In genomic region chr13:60573541-60573940, GRCm38 (mm10) we compare ENCODE assay signal across 18 mouse cellular contexts. TPM values are rescaled to one million over a fixed set of nuclear protein-coding genes. Genes with fewer than 3 reads are reported as not detected.
DNase-seq lines count a peak whose midpoint lies in the region; ATAC-seq and TF ChIP-seq lines count a peak whose summit lies in the region.
"Had no signal": no experiment of that assay in that cellular context is flagged by ENCODE, and none has a peak within 500 bp of the region (broad histone marks: within the 10 kb centered on the region; RNA-seq: fewer than 3 reads in every experiment).

No protein-coding gene starts in this region.

- no peaks in the 10 kb centered on the region for H3K27me3 ChIP-seq in lung, postnatal 0 days (replicated peaks; ENCODE audit: insufficient read depth, low read length)
- H3K27me3 ChIP-seq: embryonic facial prominence, embryonic 13.5 days; forebrain, embryonic 12.5 days; heart, embryonic 12.5 days had no signal

- H3K27ac ChIP-seq in lung, postnatal 0 days (ENCODE audit: low read length): 0 out of 2 replicates have a peak overlapping the region, but pooled peaks have one; percentile 20
- H3K27ac ChIP-seq: embryonic facial prominence, embryonic 13.5 days; forebrain, embryonic 12.5 days; heart, adult 2 months; hindbrain, embryonic 10.5 days had no signal

- no peaks in the 10 kb centered on the region for H3K36me3 ChIP-seq in lung, postnatal 0 days (ENCODE audit: insufficient read depth, low read length)
- H3K36me3 ChIP-seq: embryonic facial prominence, embryonic 13.5 days; forebrain, embryonic 12.5 days; heart, embryonic 12.5 days; hindbrain, embryonic 10.5 days had no signal

- H3K4me1 ChIP-seq in lung, postnatal 0 days (ENCODE audit: insufficient read depth, low read depth, low read length): no peaks in the 10 kb centered on the region
- H3K4me1 ChIP-seq in lung, adult 2 months (ENCODE audit: control insufficient read depth, insufficient read depth, low read length): peaks cover 3% of the 10 kb centered on the region
- H3K4me1 ChIP-seq: forebrain, embryonic 12.5 days; heart, embryonic 12.5 days; hindbrain, embryonic 10.5 days had no signal

- H3K9ac ChIP-seq in lung, postnatal 0 days (replicated peaks; ENCODE audit: low read depth): no peak overlapping the region
- H3K9ac ChIP-seq: embryonic facial prominence, embryonic 13.5 days; forebrain, embryonic 12.5 days; heart, embryonic 12.5 days had no signal

- no peak for ATAC-seq in lung, postnatal 0 days
- ATAC-seq: forebrain, embryonic 16.5 days had no signal

- WGBS in lung, postnatal 0 days: 58% methylated on average over 3 of the region's 3 CpGs
- 51% methylated on average over 3 of the region's 3 CpGs for WGBS in lung, adult 2 months

- no peak for TF ChIP-seq EP300 in lung, postnatal 0 days (IDR thresholded peaks at IDR 0.05)

- TF ChIP-seq CTCF in lung, postnatal 0 days (IDR thresholded peaks at IDR 0.05): no peak
- no peak for TF ChIP-seq CTCF in lung, adult 2 months (IDR thresholded peaks at IDR 0.05; ENCODE audit: insufficient read depth, low read length)

- H3K9me3 ChIP-seq in lung, postnatal 0 days (ENCODE audit: low read length): no peaks in the 10 kb centered on the region
- H3K9me3 ChIP-seq: embryonic facial prominence, embryonic 13.5 days; forebrain, embryonic 12.5 days; heart, embryonic 12.5 days; hindbrain, embryonic 10.5 days had no signal

- no peak overlapping the region for H3K4me3 ChIP-seq in lung, postnatal 0 days (ENCODE audit: low read depth, low read length)
- H3K4me3 ChIP-seq in lung, adult 2 months (replicated peaks; ENCODE audit: extremely low read depth, low read depth, low read length): no peak overlapping the region
- H3K4me3 ChIP-seq: embryonic facial prominence, embryonic 13.5 days; forebrain, embryonic 12.5 days; heart, adult 2 months; heart, embryonic 12.5 days; hindbrain, embryonic 10.5 days had no signal

- peak; percentile 37 for DNase-seq in kidney, adult 8-10 months
- no peak for DNase-seq in kidney, adult 11 months
- no peak for DNase-seq in lung, postnatal 0 days (ENCODE audit: low spot score)
- DNase-seq in lung, adult 2 months: no peak
- DNase-seq in kidney, postnatal 36 days: peak; percentile 37 to 57
- DNase-seq in thymus, adult 18-20 months: no peak
- DNase-seq in layer of hippocampus, postnatal 14 days (ENCODE audit: low spot score in 2 of 2): no peak
- DNase-seq: adrenal gland, postnatal 25 days; cerebellum, adult 18-20 months; cerebellum, adult 9-11 months; cerebellum, postnatal 36 days; gastrocnemius, postnatal 10 days; heart, adult 2 months had no signal

- no peak for TF ChIP-seq POLR2A in lung, adult 2 months (IDR thresholded peaks at IDR 0.05; ENCODE audit: borderline replicate concordance, extremely low read depth, low read depth, low read length)

- H3K4me2 ChIP-seq in lung, postnatal 0 days (replicated peaks; ENCODE audit: low read depth, low read length): no peak overlapping the region
- H3K4me2 ChIP-seq: embryonic facial prominence, embryonic 13.5 days; forebrain, embryonic 12.5 days; heart, embryonic 12.5 days had no signal

RNA-seq across cellular contexts. Expression of gene Dapk1, which starts 28.2 kb away (rescaled TPM):
- 44.0 and 48.7 TPM in 2 replicates for polyA plus RNA-seq in lung, postnatal 0 days (2015; fragmentation: Nextera tagmentation; extraction: Ambion mirVana)
- polyA plus RNA-seq in lung, adult 2 months (2012; rRNA removed): 94.1 and 96.9 TPM in 2 replicates
- 10 to 100 TPM; 87.4 to 91.0 TPM for total RNA-seq in layer of hippocampus, postnatal 14 days (2021)

Comparison
In these comparisons a context has a peak if more than half of its experiments do, and no peak if none do; other contexts are left out.
1. DNase-seq: peak in kidney, adult 8-10 months (2 of 2) and kidney, postnatal 36 days (2 of 2); none in kidney, adult 11 months (single experiment), lung, postnatal 0 days (single experiment), lung, adult 2 months (single experiment), thymus, adult 18-20 months (0 of 2) and layer of hippocampus, postnatal 14 days (0 of 2).